Mouse (Mus musculus) hindbrain, postnatal 0 days (tissue): Measurements from ENCODE around the gene Tfcp2l1. TPM values are rescaled to one million over a fixed set of nuclear protein-coding genes. Genes with fewer than 3 reads are reported as not detected.

Experiments
- ATAC-seq: fragments of 200-750 bp; cut with Nextera tagmentation; 2 replicates; pipeline ENCODE4 v1.8.0; 2017; ENCODE audit warnings: mild to moderate bottlenecking, moderate TSS enrichment, moderate library complexity
- DNase-seq: peaks from one replicate; pipeline ENCODE4 v3.0.0-alpha.2; 2015; ENCODE audit warnings: low spot score
- H3K27ac ChIP-seq: fragments of 300-500 bp; sonication (generic); 2 replicates; pipeline ENCODE4 v1.5.1; 2014; ENCODE audit warnings: mild to moderate bottlenecking
- H3K27me3 ChIP-seq: fragments of 300-500 bp; sonication (generic); 2 replicates; pipeline ENCODE4 v1.6.1; 2014; ENCODE audit warnings: low read length, mixed read lengths; ENCODE audit not compliant: insufficient read depth
- H3K36me3 ChIP-seq: fragments of 300-500 bp; sonication (generic); 2 replicates; pipeline ENCODE4 v1.6.1; 2014; ENCODE audit warnings: low read length, mixed read lengths; ENCODE audit not compliant: insufficient read depth
- H3K4me1 ChIP-seq: fragments of 300-500 bp; sonication (generic); 2 replicates; pipeline ENCODE4 v1.6.1; 2014; ENCODE audit warnings: antibody characterized with exemption, low read length, mixed read lengths; ENCODE audit not compliant: insufficient read depth
- H3K4me2 ChIP-seq: fragments of 300-500 bp; sonication (generic); 2 replicates; pipeline ENCODE4 v1.6.1; 2014; ENCODE audit warnings: low read depth, mild to moderate bottlenecking, low read length, moderate library complexity, mixed read lengths
- H3K4me3 ChIP-seq: fragments of 300-500 bp; sonication (generic); 2 replicates; pipeline ENCODE4 v1.5.1; 2014; ENCODE audit warnings: low read length
- H3K9ac ChIP-seq: fragments of 300-500 bp; sonication (generic); replicated peaks from 2 replicates; pipeline ENCODE4 v1.6.1; 2014; ENCODE audit warnings: mild to moderate bottlenecking, low read length, moderate library complexity, mixed read lengths
- H3K9me3 ChIP-seq: fragments of 300-500 bp; sonication (generic); 2 replicates; pipeline ENCODE4 v1.6.1; 2016; ENCODE audit warnings: low read length, mixed read lengths
- CTCF ChIP-seq: IDR thresholded peaks from 2 replicates; pipeline ENCODE4 v1.5.1; 2016; ENCODE audit warnings: antibody characterized with exemption, control low read depth, low read depth
- WGBS: fragments of 180-500 bp; shearing (Covaris S2); extraction: QIAGEN DNeasy Blood & Tissue Kit; methylation state at CpG from one replicate; pipeline ENCODE4 v1.1.7; 2014; 5-methylcytosine and 5-hydroxymethylcytosine counted together
- polyA plus RNA-seq: library from polyadenylated mRNA; unstranded; fragments of >200 nt; fragmentation: Nextera tagmentation; extraction: Ambion mirVana; gene quantifications from 2 replicates; pipeline ENCODE4 v1.2.1, GENCODE M21; 2015
- total RNA-seq: library from RNA; depleted of rRNA; stranded (reverse); fragments of >200 nt; gene quantifications from 2 replicates; pipeline ENCODE4 v1.2.3, GENCODE M21; 2014; rRNA removed

The Tfcp2l1 gene
- total and polyA plus RNA-seq, 2 experiments from 2014 or later, result 0.90 to 2.3 TPM

- Histone ChIP-seq H3K27ac (no peak overlapping the region), H3K9ac (no peak overlapping the region), H3K9me3 (no peaks in the 10 kb centered on the region), H3K4me3 (no peak overlapping the region), H3K4me2 (no peak overlapping the region), H3K4me1 (no peaks in the 10 kb centered on the region), H3K27me3 (no peaks in the 10 kb centered on the region), H3K36me3 (no peaks in the 10 kb centered on the region)
- no peak for ATAC-seq
- no peak for DNase-seq
- TF ChIP-seq CTCF, result no peak
- 84% methylated on average over 4 of the region's 4 CpGs for WGBS
Measured at GRCm38 (mm10) chr1:118727075-118727474, 99.3 kb downstream of the Tfcp2l1 start.

- no peaks in the 10 kb centered on the region for H3K4me1 ChIP-seq
- no peak overlapping the region for H3K27ac ChIP-seq
- no peak for ATAC-seq
- H3K36me3 ChIP-seq, result no peaks in the 10 kb centered on the region
- DNase-seq, result no peak
- H3K4me2 ChIP-seq, result no peak overlapping the region
- H3K4me3 ChIP-seq, result no peak overlapping the region
- no peaks in the 10 kb centered on the region for H3K9me3 ChIP-seq
- TF ChIP-seq CTCF, result no peak
- no peaks in the 10 kb centered on the region for H3K27me3 ChIP-seq
- no peak overlapping the region for H3K9ac ChIP-seq
Measured at GRCm38 (mm10) chr1:118728796-118729195, 101.1 kb downstream of the Tfcp2l1 start.

Other genes starting within 250 kb of the Tfcp2l1 start
- 126 and 133 TPM in 2 replicates for gene Clasp1, start 238.9 kb upstream of the Tfcp2l1 start, total RNA-seq
- gene Clasp1, start 238.9 kb upstream of the Tfcp2l1 start, polyA plus RNA-seq, result 63.2 and 65.8 TPM in 2 replicates